Mouse (Mus musculus): ENCODE results near the gene Dpysl4. TPM values are rescaled to one million over a fixed set of nuclear protein-coding genes. Genes with fewer than 3 reads are reported as not detected.

The Dpysl4 gene
- not detected in 2 replicates for total RNA-seq (2015; ENCODE audit: low replicate concordance)
- not detected in 2 replicates for total RNA-seq (2017; ENCODE audit: low replicate concordance)

- no peak for ATAC-seq (replicated peaks; ENCODE audit: low FRiP score, poor library complexity, severe bottlenecking)
Measured at GRCm38 (mm10) chr7:139085629-139086194, at the start of gene Dpysl4. Dpysl4 (plus strand) TSS chr7:139086001.

DNA sequence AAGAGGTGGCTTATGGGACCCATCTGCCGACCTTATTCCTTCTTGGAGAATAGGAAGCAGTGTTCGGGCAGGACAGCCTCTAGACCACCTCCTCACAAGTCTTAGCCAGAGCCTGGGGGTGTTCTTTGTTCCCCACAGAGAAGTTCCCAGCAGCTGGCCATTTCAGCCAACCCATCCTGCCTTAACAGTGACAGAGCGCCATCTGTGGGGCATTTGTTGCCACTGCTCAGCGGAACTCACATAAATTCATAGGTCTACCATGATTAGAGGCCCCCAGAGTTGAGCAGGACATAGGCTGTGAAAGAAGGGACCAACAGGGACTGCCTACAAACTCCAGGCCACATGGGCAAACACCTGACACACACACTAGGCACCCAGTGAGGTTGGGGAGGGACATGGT is 22.4 kb upstream of the Dpysl4 start:
- ATAC-seq (replicated peaks; ENCODE audit: low FRiP score, poor library complexity, severe bottlenecking): no peak

- no peak for ATAC-seq (replicated peaks; ENCODE audit: low FRiP score, poor library complexity, severe bottlenecking)
Measured at GRCm38 (mm10) chr7:139068182-139068623, 17.6 kb upstream of the Dpysl4 start.

DNA sequence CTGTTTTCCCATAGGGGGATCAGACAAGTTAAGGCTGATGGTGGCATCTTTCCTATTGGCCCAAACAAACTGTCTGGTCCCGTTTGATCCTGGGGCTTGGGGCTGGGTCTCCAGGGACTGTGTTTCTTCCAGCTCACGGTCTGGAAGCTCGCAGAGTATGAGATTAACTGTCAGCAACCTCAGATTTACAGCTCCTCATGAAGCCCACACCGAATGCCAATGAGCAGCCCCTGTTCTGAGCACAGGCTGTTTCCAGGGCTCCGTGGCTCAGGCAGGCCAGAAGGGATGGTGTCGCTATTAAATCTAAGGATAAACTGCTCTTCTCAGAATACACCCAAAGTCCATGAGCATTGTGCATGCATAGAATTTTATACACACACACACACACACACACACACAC is 11.6 kb upstream of the Dpysl4 start:
- ATAC-seq (replicated peaks; ENCODE audit: low FRiP score, poor library complexity, severe bottlenecking): no peak

- ATAC-seq (replicated peaks; ENCODE audit: low FRiP score, poor library complexity, severe bottlenecking): no peak
Measured at GRCm38 (mm10) chr7:139075054-139075794, 10.6 kb upstream of the Dpysl4 start.

DNA sequence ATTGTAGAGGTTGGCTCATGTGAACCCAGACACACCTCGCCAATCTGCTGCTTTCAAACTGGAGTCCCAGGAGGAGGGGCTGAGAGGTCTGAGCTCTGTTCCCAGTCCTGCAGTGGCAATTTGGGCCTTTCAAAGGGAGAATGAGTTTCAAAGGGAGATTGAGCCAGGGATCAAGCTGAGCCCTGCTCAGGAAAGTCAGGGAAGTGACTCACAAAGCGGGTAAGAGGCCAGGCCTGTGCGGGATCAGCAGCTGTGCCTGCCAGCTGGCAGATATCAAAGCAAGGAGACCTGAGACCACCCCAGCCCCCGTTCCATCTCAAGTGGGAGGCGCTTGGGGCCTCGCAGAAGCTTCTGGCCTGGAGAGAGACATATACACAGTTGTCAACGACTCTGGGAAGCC is 8.5 kb upstream of the Dpysl4 start:
- no peak for ATAC-seq (replicated peaks; ENCODE audit: low FRiP score, poor library complexity, severe bottlenecking)

- ATAC-seq (replicated peaks; ENCODE audit: low FRiP score, poor library complexity, severe bottlenecking): no peak
Measured at GRCm38 (mm10) chr7:139078181-139078580, 7.6 kb upstream of the Dpysl4 start.

DNA sequence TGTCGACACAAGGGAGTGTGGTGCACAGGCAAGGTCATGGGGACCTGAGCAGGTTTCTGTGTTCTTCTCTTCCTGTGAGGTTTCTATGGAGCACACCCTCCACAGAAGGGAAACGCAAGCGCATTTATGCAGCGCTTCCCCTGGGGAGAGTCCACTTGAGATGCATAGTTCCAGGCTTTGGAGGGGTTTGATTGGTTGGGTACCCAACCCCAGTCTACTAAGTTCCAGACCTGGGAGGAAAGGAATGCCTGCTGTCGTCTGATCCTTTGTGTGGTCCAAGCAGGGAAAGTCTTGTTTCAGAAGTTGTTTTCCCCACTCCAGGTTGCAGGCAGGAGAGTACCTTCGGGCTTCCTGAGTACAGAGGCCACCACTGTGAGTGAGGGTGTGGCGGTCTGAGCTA is 6.7 kb upstream of the Dpysl4 start:
- no peak for ATAC-seq (replicated peaks; ENCODE audit: low FRiP score, poor library complexity, severe bottlenecking)

DNA sequence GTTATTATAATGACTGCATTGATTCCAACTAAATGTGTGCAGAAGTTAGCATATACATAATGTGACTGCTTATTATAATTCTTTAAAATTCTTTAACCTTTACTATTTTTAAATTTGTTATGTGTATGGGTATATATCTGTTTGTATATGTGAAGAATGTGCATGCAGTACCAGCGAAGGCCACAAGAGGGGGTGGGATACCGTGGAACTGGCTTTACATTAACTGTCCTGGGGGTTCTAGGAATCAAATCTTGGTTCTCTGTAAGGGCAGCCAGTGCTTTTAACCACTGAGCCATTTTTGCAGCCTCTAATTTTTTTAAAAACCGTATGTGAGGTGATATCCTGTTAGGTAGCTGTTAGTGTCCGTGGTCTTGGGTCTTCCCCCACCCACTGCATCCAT is 5.1 kb upstream of the Dpysl4 start:
- ATAC-seq (replicated peaks; ENCODE audit: low FRiP score, poor library complexity, severe bottlenecking): no peak

GRCm38 (mm10) chr7:139081158-139081557 is 4.6 kb upstream of the Dpysl4 start:
- no peak for ATAC-seq (replicated peaks; ENCODE audit: low FRiP score, poor library complexity, severe bottlenecking)

DNA sequence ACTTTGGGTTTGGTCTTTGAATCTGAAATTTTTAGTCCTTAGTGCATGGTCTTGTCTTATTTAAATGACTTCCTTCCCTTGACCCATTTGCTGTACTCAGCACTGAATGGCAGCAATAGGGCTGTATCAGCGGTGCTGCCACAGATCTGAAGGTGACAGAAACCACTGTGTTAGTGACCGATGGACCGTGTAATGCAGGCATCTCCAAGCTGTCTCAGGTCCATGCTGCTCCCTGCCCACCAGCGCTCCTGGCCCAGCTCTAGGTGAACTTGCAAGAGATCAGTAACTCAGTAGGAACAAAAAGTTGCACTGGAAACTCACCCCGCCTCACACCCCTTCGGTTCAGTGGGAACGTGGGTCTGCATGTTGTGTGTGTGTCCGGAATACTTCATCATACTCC is 3.5 kb upstream of the Dpysl4 start:
- ATAC-seq (replicated peaks; ENCODE audit: low FRiP score, poor library complexity, severe bottlenecking): no peak

DNA sequence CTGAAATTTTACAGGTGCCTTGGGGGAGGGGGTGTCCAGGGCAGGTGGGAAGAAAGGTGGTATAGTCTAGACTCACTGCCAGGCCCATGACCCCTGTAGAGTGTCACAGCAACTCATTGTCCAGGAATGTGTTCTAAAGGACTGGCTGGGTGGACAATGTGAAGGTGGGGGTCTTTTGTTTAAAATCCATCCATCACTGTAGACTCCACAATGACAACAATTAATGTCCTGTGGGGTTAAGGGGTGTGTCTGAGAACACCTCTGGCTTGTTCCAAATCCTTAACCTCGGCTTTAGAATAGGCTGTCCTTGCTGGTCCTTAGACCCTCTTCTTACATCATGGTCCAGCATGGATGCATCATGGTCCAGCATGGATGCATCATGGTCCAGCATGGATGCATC is 1.5 kb upstream of the Dpysl4 start:
- no peak for ATAC-seq (replicated peaks; ENCODE audit: low FRiP score, poor library complexity, severe bottlenecking)

GRCm38 (mm10) chr7:139086195-139087158 is 676 bp downstream of the Dpysl4 start:
- no peak for ATAC-seq (replicated peaks; ENCODE audit: low FRiP score, poor library complexity, severe bottlenecking)

GRCm38 (mm10) chr7:139087801-139088200 is 2.0 kb downstream of the Dpysl4 start:
- no peak for ATAC-seq (replicated peaks; ENCODE audit: low FRiP score, poor library complexity, severe bottlenecking)

GRCm38 (mm10) chr7:139089892-139090874 is 4.4 kb downstream of the Dpysl4 start:
- no peak for ATAC-seq (replicated peaks; ENCODE audit: low FRiP score, poor library complexity, severe bottlenecking)

DNA sequence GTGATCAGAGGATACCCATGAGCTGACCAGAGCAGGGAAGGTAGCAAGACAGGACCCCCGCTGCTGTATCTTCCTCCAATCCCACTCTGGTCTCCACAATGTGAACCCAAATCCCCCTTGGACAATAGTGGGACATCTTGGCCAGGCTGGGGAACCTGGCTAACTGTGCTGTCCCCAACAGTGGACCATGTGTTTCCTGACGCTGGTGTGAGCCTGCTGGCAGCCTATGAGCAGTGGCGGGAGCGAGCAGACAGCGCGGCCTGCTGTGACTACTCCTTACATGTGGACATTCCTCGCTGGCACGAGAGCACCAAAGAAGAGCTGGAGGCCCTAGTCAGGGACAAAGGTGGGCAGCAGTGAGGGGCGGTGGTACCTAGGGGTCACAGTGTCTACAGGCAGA is 5.9 kb downstream of the Dpysl4 start:
- ATAC-seq (replicated peaks; ENCODE audit: low FRiP score, poor library complexity, severe bottlenecking): no peak

DNA sequence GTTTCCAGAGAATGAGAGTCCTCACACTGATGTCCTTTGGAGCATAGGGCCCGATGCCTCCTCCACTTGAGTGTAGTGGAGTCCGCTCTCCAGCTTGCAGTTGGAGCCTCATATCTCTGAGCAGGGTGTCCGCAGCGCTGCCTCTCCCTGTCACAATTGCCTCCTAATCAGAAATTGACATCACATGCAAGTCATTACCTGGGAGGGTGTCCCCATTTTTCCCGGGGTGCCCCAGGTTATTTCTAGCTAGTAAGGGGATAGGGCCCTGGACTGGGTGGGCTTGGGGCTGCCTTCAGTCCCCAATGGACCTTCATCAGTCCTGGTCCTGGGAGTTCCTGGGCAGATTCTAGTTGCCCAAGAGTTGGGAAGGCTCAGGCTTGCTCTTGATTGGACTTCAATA is 6.9 kb downstream of the Dpysl4 start:
- no peak for ATAC-seq (replicated peaks; ENCODE audit: low FRiP score, poor library complexity, severe bottlenecking)

DNA sequence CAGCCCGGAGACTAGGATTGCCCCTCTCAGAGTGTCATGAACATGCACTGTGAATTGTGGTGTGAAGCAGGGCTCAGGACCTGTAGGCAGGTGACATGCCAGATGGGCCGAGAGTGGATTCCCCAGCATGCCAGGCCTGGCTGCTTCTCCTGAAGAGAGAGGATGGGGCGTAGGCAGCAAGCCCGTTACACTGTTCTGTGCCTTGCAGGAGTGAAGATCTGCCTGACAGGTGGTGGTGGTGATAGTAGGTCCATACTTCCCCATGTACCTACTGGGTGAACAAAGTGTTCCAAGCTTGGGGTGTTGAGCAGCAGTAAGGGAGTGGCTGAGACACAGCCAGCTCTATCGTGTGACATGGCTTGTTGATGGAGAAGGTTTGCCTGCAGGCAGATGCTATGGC is 7.3 kb downstream of the Dpysl4 start:
- no peak for ATAC-seq (replicated peaks; ENCODE audit: low FRiP score, poor library complexity, severe bottlenecking)

GRCm38 (mm10) chr7:139093781-139094180 is 8.0 kb downstream of the Dpysl4 start:
- no peak for ATAC-seq (replicated peaks; ENCODE audit: low FRiP score, poor library complexity, severe bottlenecking)

All from erythroblast, adult 5-6 weeks (primary cell).